ENCODE assay signal across 9 mouse cellular contexts in the genomic region with DNA sequence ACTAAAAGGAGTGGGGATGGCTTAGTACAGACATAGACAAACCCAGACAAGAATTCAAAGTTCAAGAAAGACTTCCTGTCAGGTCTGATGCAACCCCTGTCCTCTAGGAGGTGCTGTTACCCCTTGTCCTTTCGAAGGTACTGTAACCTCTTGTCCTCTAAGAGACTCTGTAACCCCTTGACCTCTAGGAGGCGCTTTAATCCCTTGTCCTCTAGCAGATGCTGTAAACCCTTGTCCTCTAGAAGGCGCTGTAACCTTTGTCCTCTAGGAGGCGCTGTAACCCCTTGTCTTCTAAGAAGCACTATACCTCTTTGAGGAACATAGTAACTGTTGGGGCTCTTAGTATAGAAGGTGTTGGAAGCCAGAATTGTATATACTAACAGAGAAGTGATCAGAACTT. TPM values are rescaled to one million over a fixed set of nuclear protein-coding genes. Genes with fewer than 3 reads are reported as not detected.
DNase-seq lines count a peak whose midpoint lies in the region; ATAC-seq lines count a peak whose summit lies in the region.
"Had no signal": no experiment of that assay in that cellular context is flagged by ENCODE, and none has a peak within 500 bp of the region (broad histone marks: within the 10 kb centered on the region; RNA-seq: fewer than 3 reads in every experiment).

No protein-coding gene starts in this region.

- no peak for ATAC-seq in CD4-positive, CD25-positive, alpha-beta regulatory T cell, adult 4 months
- ATAC-seq in limb, embryonic 11.5 days (ENCODE audit: insufficient number of reproducible peaks, low FRiP score, low TSS enrichment, low read depth), result no peak
- peak; percentile 95 for ATAC-seq in megakaryocyte-erythroid progenitor cell, adult 5-6 weeks (replicated peaks; ENCODE audit: low FRiP score, low TSS enrichment, poor library complexity, severe bottlenecking)

- H3K36me3 ChIP-seq in limb, embryonic 11.5 days (ENCODE audit: control insufficient read depth, insufficient read depth, low read length), result no peaks in the 10 kb centered on the region
- no peaks in the 10 kb centered on the region for H3K36me3 ChIP-seq in limb, embryonic 10.5 days
- H3K36me3 ChIP-seq: midbrain, embryonic 12.5 days had no signal

- no peaks in the 10 kb centered on the region for H3K9me3 ChIP-seq in limb, embryonic 11.5 days (ENCODE audit: control insufficient read depth, low read length)
- no peaks in the 10 kb centered on the region for H3K9me3 ChIP-seq in limb, embryonic 10.5 days (replicated peaks)
- H3K9me3 ChIP-seq: midbrain, embryonic 12.5 days had no signal

- no peak overlapping the region for H3K27ac ChIP-seq in limb, embryonic 11.5 days (replicated peaks; ENCODE audit: low read depth, low read length)
- H3K27ac ChIP-seq in limb, embryonic 10.5 days, result no peak overlapping the region
- H3K27ac ChIP-seq: midbrain, embryonic 12.5 days had no signal

- H3K9ac ChIP-seq in limb, embryonic 11.5 days (ENCODE audit: low read length), result no peak overlapping the region
- H3K9ac ChIP-seq: midbrain, embryonic 12.5 days had no signal

- peak; percentile 68 for DNase-seq in CD4-positive, CD25-positive, alpha-beta regulatory T cell, adult 2 months (ENCODE audit: low read depth, low spot score)
- DNase-seq in limb, embryonic 11.5 days (ENCODE audit: low spot score), result peak; percentile 51
- no peak for DNase-seq in limb, embryonic 10.5 days (ENCODE audit: low spot score)
- DNase-seq in cerebellum, adult 9-11 months, result peak; percentile 61
- peak; percentile 30 to 66 for DNase-seq in layer of hippocampus, adult 8-10 months (ENCODE audit: low spot score in 2 of 2)
- DNase-seq in thymus, postnatal 4 days, result peak; percentile 63

- H3K4me2 ChIP-seq in limb, embryonic 11.5 days (ENCODE audit: low read depth, severe bottlenecking), result no peak overlapping the region
- H3K4me2 ChIP-seq: midbrain, embryonic 12.5 days had no signal

- no peaks in the 10 kb centered on the region for H3K4me1 ChIP-seq in limb, embryonic 11.5 days (ENCODE audit: control insufficient read depth, insufficient read depth, low read length)
- peaks cover 9% of the 10 kb centered on the region for H3K4me1 ChIP-seq in limb, embryonic 10.5 days
- H3K4me1 ChIP-seq: midbrain, embryonic 12.5 days had no signal

- peaks cover 15% of the 10 kb centered on the region for H3K27me3 ChIP-seq in limb, embryonic 11.5 days (ENCODE audit: control insufficient read depth, insufficient read depth, low read length)
- peaks cover 34% of the 10 kb centered on the region for H3K27me3 ChIP-seq in limb, embryonic 10.5 days (ENCODE audit: low read depth, poor library complexity, severe bottlenecking)

- 54% methylated on average over 4 of the region's 4 CpGs for WGBS in limb, embryonic 11.5 days
- WGBS in limb, embryonic 10.5 days, result 48% methylated on average over 4 of the region's 4 CpGs

- H3K4me3 ChIP-seq in limb, embryonic 11.5 days (ENCODE audit: low read depth, low read length), result no peak overlapping the region
- H3K4me3 ChIP-seq in limb, embryonic 10.5 days, result no peak overlapping the region
- H3K4me3 ChIP-seq: midbrain, embryonic 12.5 days had no signal

RNA-seq across cellular contexts. Expression of gene Slc44a5, which starts 4.7 kb away (rescaled TPM):
- polyA plus RNA-seq in CD4-positive, CD25-positive, alpha-beta regulatory T cell, adult 4 months (2017; shearing (Covaris generic)), result under 1 TPM in 1 of 2 experiments, not detected in 1; 0.24 TPM
- polyA plus RNA-seq in limb, embryonic 11.5 days (2014; fragmentation: Nextera tagmentation; extraction: Ambion mirVana), result 0.24 and 0.39 TPM in 2 replicates
- polyA plus RNA-seq in limb, embryonic 10.5 days (2016; fragmentation: Nextera tagmentation; extraction: Ambion mirVana), result 0.08 and 0.09 TPM in 2 replicates
- total RNA-seq in layer of hippocampus, adult 8-10 months (2022), result 10 to 100 TPM; 28.3 to 56.4 (median 43.1) TPM
- not detected in 2 replicates for total RNA-seq in megakaryocyte-erythroid progenitor cell, adult 5-6 weeks (2014; fragmentation: Nextera tagmentation)
- 0.28 TPM in 1 of 2 replicates, not detected in the other for total RNA-seq in megakaryocyte-erythroid progenitor cell, adult 5-6 weeks (2017)

RNA-seq across cellular contexts. Expression of gene Acadm, which starts 24.1 kb away (rescaled TPM):
- 10 to 100 TPM; 38.4 to 40.9 TPM for polyA plus RNA-seq in CD4-positive, CD25-positive, alpha-beta regulatory T cell, adult 4 months (2017; shearing (Covaris generic))
- polyA plus RNA-seq in limb, embryonic 11.5 days (2014; fragmentation: Nextera tagmentation; extraction: Ambion mirVana), result 42.5 and 43.9 TPM in 2 replicates
- polyA plus RNA-seq in limb, embryonic 10.5 days (2016; fragmentation: Nextera tagmentation; extraction: Ambion mirVana), result 30.7 and 35.3 TPM in 2 replicates
- 10 to 100 TPM; 42.0 to 60.0 (median 46.9) TPM for total RNA-seq in layer of hippocampus, adult 8-10 months (2022)
- 69.9 and 82.5 TPM in 2 replicates for total RNA-seq in megakaryocyte-erythroid progenitor cell, adult 5-6 weeks (2014; fragmentation: Nextera tagmentation)
- total RNA-seq in megakaryocyte-erythroid progenitor cell, adult 5-6 weeks (2017), result 201 and 332 TPM in 2 replicates

RNA-seq across cellular contexts. Expression of gene Rabggtb, which starts 55.7 kb away (rescaled TPM):
- polyA plus RNA-seq in CD4-positive, CD25-positive, alpha-beta regulatory T cell, adult 4 months (2017; shearing (Covaris generic)), result 10 to 100 TPM; 40.3 to 48.1 TPM
- polyA plus RNA-seq in limb, embryonic 11.5 days (2014; fragmentation: Nextera tagmentation; extraction: Ambion mirVana), result 41.8 and 49.5 TPM in 2 replicates
- polyA plus RNA-seq in limb, embryonic 10.5 days (2016; fragmentation: Nextera tagmentation; extraction: Ambion mirVana), result 47.2 and 50.7 TPM in 2 replicates
- total RNA-seq in layer of hippocampus, adult 8-10 months (2022), result 10 to 100 TPM; 67.7 to 75.4 (median 69.2) TPM
- total RNA-seq in megakaryocyte-erythroid progenitor cell, adult 5-6 weeks (2014; fragmentation: Nextera tagmentation), result 211 and 271 TPM in 2 replicates
- total RNA-seq in megakaryocyte-erythroid progenitor cell, adult 5-6 weeks (2017), result 274 and 354 TPM in 2 replicates
